Mouse (Mus musculus): Measurements from ENCODE around the gene Ifnl2. TPM values are rescaled to one million over a fixed set of nuclear protein-coding genes. Genes with fewer than 3 reads are reported as not detected.

The Ifnl2 gene
- polyA plus RNA-seq, 1 experiment: not detected

DNA sequence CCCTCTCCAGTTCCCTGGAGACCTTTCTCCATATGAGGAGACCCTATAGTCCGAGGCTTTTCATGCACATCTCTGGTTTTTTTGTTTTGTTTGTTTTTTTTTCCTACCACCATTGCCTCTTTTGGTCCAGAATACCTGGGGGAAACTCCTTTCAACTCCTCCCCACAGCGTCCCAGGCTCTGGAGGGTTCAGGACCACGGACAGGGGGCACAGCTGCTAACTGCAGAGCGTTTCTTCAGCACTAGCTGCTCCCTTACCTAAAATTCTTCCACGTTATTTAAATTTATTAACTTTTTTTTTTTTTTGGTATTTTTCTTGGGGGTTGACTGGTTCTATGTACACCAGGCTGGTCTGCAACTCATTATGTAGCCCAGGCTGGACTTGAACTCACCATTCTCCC lies 4.7 kb downstream of the Ifnl2 start:
- WGBS: 4% methylated on average over 5 of the region's 5 CpGs
- no peak for DNase-seq (ENCODE audit: low read depth, low spot score)

- WGBS: 76% methylated on average over 11 of the region's 11 CpGs
- DNase-seq (ENCODE audit: low read depth, low spot score): no peak
Observed at GRCm38 (mm10) chr7:28495426-28495825, 14.8 kb downstream of the Ifnl2 start.

DNA sequence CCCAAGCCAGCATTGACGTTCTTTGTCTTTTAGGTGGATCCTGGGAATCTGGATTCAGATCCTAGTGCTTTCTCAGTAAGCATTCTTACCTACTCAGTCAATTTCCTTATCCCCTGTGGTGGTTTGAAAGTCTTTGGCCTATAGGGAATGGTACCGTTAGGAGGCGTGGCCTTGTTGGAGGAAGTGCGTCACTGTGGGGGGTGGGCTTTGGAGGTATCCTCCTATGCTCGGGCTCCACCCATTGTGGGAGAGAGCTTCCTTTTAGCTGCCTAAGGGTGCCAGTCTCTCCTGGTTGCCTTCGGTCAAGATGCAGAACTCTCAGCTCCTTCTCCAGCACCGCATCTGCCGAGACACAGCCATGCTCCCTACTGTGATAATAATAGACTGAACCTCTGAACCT lies 17.9 kb downstream of the Ifnl2 start:
- DNase-seq (ENCODE audit: low read depth, low spot score): no peak
- WGBS: 84% methylated on average over 8 of the region's 8 CpGs

DNA sequence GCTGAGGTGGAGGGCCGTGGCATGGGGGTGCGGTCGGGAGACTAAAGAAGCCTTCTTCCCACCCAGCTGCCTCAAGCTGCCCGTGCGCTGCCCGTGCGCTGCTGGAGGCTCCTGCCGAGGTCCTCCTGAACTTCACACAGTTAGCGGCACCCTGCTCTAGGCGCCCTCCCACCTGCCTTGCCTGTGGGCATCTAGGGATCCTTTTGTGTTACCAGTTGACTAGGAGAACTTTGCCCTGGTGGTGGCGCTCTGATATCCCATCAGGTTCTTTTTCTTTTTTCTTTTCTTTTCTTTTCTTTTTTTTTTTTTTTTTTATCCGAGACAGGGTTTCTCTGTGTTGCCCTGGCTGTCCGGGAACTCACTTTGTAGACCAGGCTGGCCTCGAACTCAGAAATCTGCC lies 19.4 kb downstream of the Ifnl2 start:
- WGBS: 34% methylated on average over 14 of the region's 14 CpGs
- DNase-seq (ENCODE audit: low read depth, low spot score): no peak

DNA sequence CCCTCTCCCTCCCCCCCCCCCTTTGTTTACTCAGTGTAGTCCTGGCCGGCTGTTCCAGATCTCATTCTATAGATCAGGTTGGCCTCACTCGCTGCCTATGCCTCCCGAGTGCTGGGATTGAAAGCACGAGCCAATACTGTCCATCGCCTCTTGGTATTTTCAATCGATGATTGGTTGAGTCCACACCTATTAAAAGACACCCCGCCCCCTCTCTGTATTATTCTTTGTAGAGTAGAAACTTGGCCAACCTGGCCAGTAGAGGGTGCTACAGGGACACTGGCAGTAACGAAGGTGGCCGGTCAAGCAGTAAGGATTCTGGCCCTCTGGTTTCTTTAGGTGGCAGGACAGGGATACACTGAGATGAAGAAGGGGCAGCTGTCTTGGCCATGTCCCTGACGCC lies 19.8 kb downstream of the Ifnl2 start:
- WGBS: 2% methylated on average over 10 of the region's 10 CpGs
- peak; percentile 68 for DNase-seq (ENCODE audit: low read depth, low spot score)

DNA sequence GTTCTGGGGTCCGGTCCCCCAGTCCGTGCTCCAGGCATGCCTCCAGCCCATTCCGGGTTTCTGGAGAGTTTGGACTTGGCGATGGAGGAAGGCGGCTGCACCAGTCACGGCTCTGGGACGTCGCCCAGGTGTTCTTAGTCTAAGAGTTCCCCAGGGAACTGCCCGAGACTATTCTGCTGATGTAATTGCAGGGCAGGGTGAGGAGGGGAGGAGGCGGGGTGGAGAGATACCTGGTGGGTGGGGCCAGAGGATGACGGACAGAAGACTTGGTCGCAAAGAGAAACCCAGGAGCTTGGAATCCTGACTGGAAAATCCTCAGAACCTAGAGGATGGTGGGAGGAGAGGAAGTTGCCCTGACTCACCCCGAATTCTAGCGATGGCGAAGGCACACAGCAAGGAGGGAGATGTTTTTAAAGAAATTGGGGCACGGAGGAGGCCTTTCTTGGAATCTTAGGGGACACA lies 22.2 kb downstream of the Ifnl2 start:
- peak; percentile 48 for DNase-seq (ENCODE audit: low read depth, low spot score)
- 2% methylated on average over 16 of the region's 16 CpGs for WGBS

- 20% methylated on average over 4 of the region's 4 CpGs for WGBS
- DNase-seq (ENCODE audit: low read depth, low spot score): no peak
Observed at GRCm38 (mm10) chr7:28484192-28484591, 26.1 kb downstream of the Ifnl2 start.

- DNase-seq (ENCODE audit: low read depth, low spot score): no peak
- WGBS: 79% methylated on average over 11 of the region's 11 CpGs
Observed at GRCm38 (mm10) chr7:28482854-28483253, 27.4 kb downstream of the Ifnl2 start.

- WGBS: 4% methylated on average over 8 of the region's 8 CpGs
- no peak for DNase-seq (ENCODE audit: low read depth, low spot score)
Observed at GRCm38 (mm10) chr7:28478854-28479253, 31.4 kb downstream of the Ifnl2 start.

DNA sequence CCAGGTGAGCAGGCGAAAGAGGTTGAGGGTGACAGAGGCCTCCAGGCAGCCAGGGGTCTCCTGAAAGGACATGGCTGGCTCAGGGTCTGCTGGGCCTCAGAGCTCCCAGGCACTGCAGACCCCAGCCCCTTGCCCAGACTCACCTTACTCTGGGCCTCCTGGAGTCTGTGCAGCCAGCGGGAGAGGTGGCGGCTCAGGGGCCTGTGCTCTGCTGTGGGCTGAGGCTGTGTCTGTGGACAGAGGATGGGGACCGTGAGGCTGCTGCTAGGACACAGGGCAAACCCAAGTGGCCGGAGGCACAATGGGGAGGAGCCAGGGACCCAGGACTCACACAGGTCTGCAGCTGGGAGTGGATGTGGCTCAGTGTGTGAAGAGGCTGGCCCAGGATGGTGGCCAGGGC lies 32.9 kb downstream of the Ifnl2 start:
- DNase-seq (ENCODE audit: low read depth, low spot score): no peak
- 72% methylated on average over 5 of the region's 5 CpGs for WGBS

DNA sequence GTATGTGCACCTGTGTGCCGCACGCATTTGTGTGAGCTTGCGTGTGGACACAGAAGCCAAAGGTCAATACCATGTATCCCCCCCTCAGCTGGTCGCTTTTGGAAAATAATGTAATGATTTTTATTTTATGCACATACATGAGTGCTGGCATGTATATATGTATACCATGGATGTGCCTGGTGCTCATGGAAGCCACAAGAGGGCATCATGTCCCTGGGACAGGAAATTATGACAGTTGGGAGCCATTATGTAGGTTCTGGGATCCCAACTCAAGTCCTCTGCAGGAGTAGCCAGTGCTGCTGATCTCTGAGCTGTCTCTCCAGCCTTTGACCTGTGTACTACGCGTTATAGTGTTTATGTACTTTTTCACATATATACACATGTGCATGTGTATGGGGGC lies 34.1 kb downstream of the Ifnl2 start:
- WGBS: 94% methylated on average over 6 of the region's 6 CpGs
- no peak for DNase-seq (ENCODE audit: low read depth, low spot score)

GRCm38 (mm10) chr7:28467213-28467751 lies 43.0 kb downstream of the Ifnl2 start:
- DNase-seq (ENCODE audit: low read depth, low spot score): no peak
- WGBS: 7% methylated on average over 49 of the region's 63 CpGs

DNA sequence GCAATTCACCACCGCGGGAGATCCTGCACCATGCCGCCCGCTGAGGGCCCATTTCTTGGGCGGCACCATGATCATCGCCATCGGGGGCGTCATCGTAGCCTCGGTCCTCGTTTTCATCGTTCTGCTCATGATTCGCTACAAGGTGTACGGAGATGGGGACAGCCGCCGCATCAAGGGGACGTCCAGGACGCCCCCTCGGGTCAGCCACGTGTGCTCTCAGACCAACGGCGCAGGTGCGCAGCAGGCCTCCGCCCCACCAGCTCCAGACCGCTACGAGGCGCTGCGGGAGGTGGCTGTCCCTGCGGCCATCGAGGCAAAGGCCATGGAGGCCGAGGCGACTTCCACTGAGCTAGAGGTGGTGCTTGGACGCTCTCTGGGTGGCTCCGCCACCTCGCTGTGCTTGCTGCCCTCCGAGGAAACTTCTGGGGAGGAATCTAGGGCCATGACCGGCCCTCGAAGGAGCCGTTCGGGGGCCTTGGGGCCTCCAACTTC lies 43.5 kb downstream of the Ifnl2 start:
- whole genome bisulfite sequencing: 44% methylated on average over 40 of the region's 40 CpGs
- DNase-seq (ENCODE audit: low read depth, low spot score): no peak

DNA sequence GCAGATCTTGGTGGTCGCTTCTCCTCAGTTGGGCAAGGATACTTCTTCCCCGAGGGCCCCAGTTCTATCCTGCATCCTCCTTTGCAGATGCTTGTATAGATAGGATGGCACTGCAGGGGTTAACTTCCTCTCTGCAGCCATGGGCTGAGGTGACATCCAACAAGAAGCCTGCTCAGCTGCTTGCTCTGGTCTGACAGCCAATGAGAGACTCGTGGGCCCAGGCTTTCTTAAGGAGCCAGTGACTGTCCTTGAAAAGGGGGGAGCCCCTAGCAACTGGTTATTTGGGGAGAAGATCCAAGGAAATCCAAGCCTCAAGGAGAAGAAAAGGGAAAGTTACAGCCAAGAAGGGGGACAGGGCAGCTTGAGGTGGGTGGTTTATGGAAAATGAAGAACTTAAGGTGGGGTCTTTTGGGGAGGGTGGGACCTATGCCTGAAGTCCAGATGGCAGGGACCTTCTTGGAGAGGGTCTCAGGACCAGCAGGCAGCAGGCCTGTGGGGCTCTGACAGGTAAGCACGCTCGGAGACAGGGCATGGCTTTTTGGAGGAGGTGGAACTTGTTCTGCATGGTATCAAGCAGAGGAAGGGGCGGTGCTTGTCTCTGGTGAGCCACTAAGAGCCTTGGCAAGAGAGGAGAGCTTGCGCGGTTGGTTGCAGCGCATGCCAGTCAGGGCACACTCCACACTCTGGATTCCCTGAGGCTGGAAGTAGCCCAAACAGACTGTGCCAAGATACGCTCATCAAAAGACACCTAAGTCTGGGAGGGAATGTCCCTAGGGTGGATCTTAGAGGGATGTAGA lies 45.6 kb downstream of the Ifnl2 start:
- no peak for DNase-seq (ENCODE audit: low read depth, low spot score)
- WGBS: 68% methylated on average over 10 of the region's 10 CpGs

- no peak for DNase-seq (ENCODE audit: low read depth, low spot score)
- whole genome bisulfite sequencing: 90% methylated on average over 2 of the region's 2 CpGs
Observed at GRCm38 (mm10) chr7:28462769-28463168, 47.5 kb downstream of the Ifnl2 start.

GRCm38 (mm10) chr7:28460361-28460760 lies 49.9 kb downstream of the Ifnl2 start:
- 91% methylated on average over 5 of the region's 5 CpGs for WGBS
- DNase-seq (ENCODE audit: low read depth, low spot score): no peak

Other genes with a start within 250 kb of the Ifnl2 start
- 0.89 and 1.2 TPM in 2 replicates for gene Eid2, start 242.6 kb downstream of the Ifnl2 start, polyA plus RNA-seq (2012; rRNA removed)
- 1.9 and 2.9 TPM in 2 replicates for gene Eid2b, start 232.7 kb downstream of the Ifnl2 start, polyA plus RNA-seq (2012; rRNA removed)
- gene Selenov, start 219.3 kb downstream of the Ifnl2 start, polyA plus RNA-seq (2012; rRNA removed): not detected in 2 replicates
- gene Dll3, start 208.2 kb downstream of the Ifnl2 start, polyA plus RNA-seq (2012; rRNA removed): 0.41 and 0.55 TPM in 2 replicates
- 96.5 and 103 TPM in 2 replicates for gene Timm50, start 198.4 kb downstream of the Ifnl2 start, polyA plus RNA-seq (2012; rRNA removed)
- gene Supt5, start 171.7 kb downstream of the Ifnl2 start, polyA plus RNA-seq (2012; rRNA removed): 67.7 and 84.2 TPM in 2 replicates
- gene Rps16, start 159.8 kb downstream of the Ifnl2 start, polyA plus RNA-seq (2012; rRNA removed): 1,007 and 1,073 TPM in 2 replicates
- 20.4 and 27.5 TPM in 2 replicates for gene Plekhg2, start 137.9 kb downstream of the Ifnl2 start, polyA plus RNA-seq (2012; rRNA removed)
- 83.2 and 119 TPM in 2 replicates for gene Zfp36, start 130.2 kb downstream of the Ifnl2 start, polyA plus RNA-seq (2012; rRNA removed)
- 50.4 and 52.9 TPM in 2 replicates for gene Med29, start 117.7 kb downstream of the Ifnl2 start, polyA plus RNA-seq (2012; rRNA removed)
- 41.4 and 54.7 TPM in 2 replicates for gene Paf1, start 117.5 kb downstream of the Ifnl2 start, polyA plus RNA-seq (2012; rRNA removed)
- gene Gmfg, start 73.0 kb downstream of the Ifnl2 start, polyA plus RNA-seq (2012; rRNA removed): 13.4 and 16.2 TPM in 2 replicates
- 1.7 and 2.0 TPM in 2 replicates for gene Lrfn1, start 58.5 kb downstream of the Ifnl2 start, polyA plus RNA-seq (2012; rRNA removed)
- not detected in 2 replicates for gene Ifnl3, start 12.4 kb upstream of the Ifnl2 start, polyA plus RNA-seq (2012; rRNA removed)
- 3.1 and 4.3 TPM in 2 replicates for gene Sycn, start 30.4 kb upstream of the Ifnl2 start, polyA plus RNA-seq (2012; rRNA removed)
- 0.11 TPM in 2 replicates for gene Nccrp1, start 36.8 kb upstream of the Ifnl2 start, polyA plus RNA-seq (2012; rRNA removed)
- gene Samd4b, start 87.7 kb upstream of the Ifnl2 start, polyA plus RNA-seq (2012; rRNA removed): 45.3 and 61.6 TPM in 2 replicates
- gene Pak4, start 87.7 kb upstream of the Ifnl2 start, polyA plus RNA-seq (2012; rRNA removed): 52.1 and 72.9 TPM in 2 replicates
- not detected in 2 replicates for gene Acp7, start 120.9 kb upstream of the Ifnl2 start, polyA plus RNA-seq (2012; rRNA removed)
- 1.6 and 1.8 TPM in 2 replicates for gene Fbxo27, start 182.4 kb upstream of the Ifnl2 start, polyA plus RNA-seq (2012; rRNA removed)
- gene Fbxo17, start 206.3 kb upstream of the Ifnl2 start, polyA plus RNA-seq (2012; rRNA removed): 0.89 TPM in 2 replicates
- gene Mrps12, start 231.4 kb upstream of the Ifnl2 start, polyA plus RNA-seq (2012; rRNA removed): 67.1 and 70.6 TPM in 2 replicates
- gene Sars2, start 231.5 kb upstream of the Ifnl2 start, polyA plus RNA-seq (2012; rRNA removed): 25.0 and 27.4 TPM in 2 replicates
- gene Ccer2, start 245.7 kb upstream of the Ifnl2 start, polyA plus RNA-seq (2012; rRNA removed): not detected in 2 replicates